Mouse (Mus musculus): ENCODE measurements around the gene Pigk.

Pigk gene

GRCm38 (mm10) chr3:152936313-152936712 is 222.4 kb downstream of the Pigk start:
- DNase-seq (ENCODE audit: low read depth, low spot score): no peak

GRCm38 (mm10) chr3:152941671-152942070 is 227.8 kb downstream of the Pigk start:
- no peak for DNase-seq (ENCODE audit: low read depth, low spot score)

- peak; percentile 37 for DNase-seq (ENCODE audit: low read depth, low spot score)
Observed at GRCm38 (mm10) chr3:152942985-152943384, 229.1 kb downstream of the Pigk start.

GRCm38 (mm10) chr3:152944766-152945165 is 230.9 kb downstream of the Pigk start:
- no peak for DNase-seq (ENCODE audit: low read depth, low spot score)

- DNase-seq (ENCODE audit: low read depth, low spot score): no peak
Observed at GRCm38 (mm10) chr3:152947031-152947640, 233.2 kb downstream of the Pigk start.

GRCm38 (mm10) chr3:152948556-152948955 is 234.7 kb downstream of the Pigk start:
- DNase-seq (ENCODE audit: low read depth, low spot score): no peak

- no peak for DNase-seq (ENCODE audit: low read depth, low spot score)
Observed at GRCm38 (mm10) chr3:152949233-152949777, 235.4 kb downstream of the Pigk start.

GRCm38 (mm10) chr3:152950299-152950698 is 236.4 kb downstream of the Pigk start:
- no peak for DNase-seq (ENCODE audit: low read depth, low spot score)

GRCm38 (mm10) chr3:152950914-152951313 is 237.0 kb downstream of the Pigk start:
- DNase-seq (ENCODE audit: low read depth, low spot score): peak; percentile 8

- DNase-seq (ENCODE audit: low read depth, low spot score): no peak
Observed at GRCm38 (mm10) chr3:152951634-152952545, 238.0 kb downstream of the Pigk start.

GRCm38 (mm10) chr3:152956038-152956437 is 242.1 kb downstream of the Pigk start:
- no peak for DNase-seq (ENCODE audit: low read depth, low spot score)

- DNase-seq (ENCODE audit: low read depth, low spot score): no peak
Observed at GRCm38 (mm10) chr3:152956771-152957170, 242.9 kb downstream of the Pigk start.

GRCm38 (mm10) chr3:152958358-152959150 is 244.7 kb downstream of the Pigk start:
- DNase-seq (ENCODE audit: low read depth, low spot score): peak; percentile 79

GRCm38 (mm10) chr3:152961855-152962376 is 248.0 kb downstream of the Pigk start:
- no peak for DNase-seq (ENCODE audit: low read depth, low spot score)

GRCm38 (mm10) chr3:152969774-152970347 is 256.0 kb downstream of the Pigk start:
- no peak for DNase-seq (ENCODE audit: low read depth, low spot score)

- DNase-seq (ENCODE audit: low read depth, low spot score): no peak
Observed at GRCm38 (mm10) chr3:152971373-152971772, 257.5 kb downstream of the Pigk start.

GRCm38 (mm10) chr3:152979481-152980092 is 265.7 kb downstream of the Pigk start:
- DNase-seq (ENCODE audit: low read depth, low spot score): no peak

GRCm38 (mm10) chr3:152980431-152980830 is 266.5 kb downstream of the Pigk start:
- DNase-seq (ENCODE audit: low read depth, low spot score): no peak

GRCm38 (mm10) chr3:152980978-152981974 is 267.4 kb downstream of the Pigk start:
- peak; percentile 26 for DNase-seq (ENCODE audit: low read depth, low spot score)

Data from ES-CJ7 (cell line).